Mouse (Mus musculus): ENCODE measurements around the gene Frat2.

- TF ChIP-seq CTCF (IDR thresholded peaks at IDR 0.05; ENCODE audit: borderline replicate concordance, extremely low read depth, insufficient read depth, insufficient read length) (no peak), POLR2A (IDR thresholded peaks at IDR 0.05; ENCODE audit: borderline replicate concordance, extremely low read depth, insufficient read depth, insufficient read length, poor library complexity, severe bottlenecking) (no peak)
These were observed 34.6 kb downstream of the Frat2 start for GRCm38 (mm10) chr19:41813374-41813773.
